Mouse (Mus musculus) left cerebral cortex, adult 8-10 months (tissue): ENCODE measurements around the gene Ltb. TPM values are rescaled to one million over a fixed set of nuclear protein-coding genes. Genes with fewer than 3 reads are reported as not detected.
"Not testable (repeated sequence)": the region's sequence is repeated elsewhere in the genome, so short reads cannot be mapped to it uniquely, and the experiment has no call there.

Source experiments
- DNase-seq, 2 experiments: peaks; one replicate each; pipeline ENCODE4 v3.0.0; 2022; ENCODE audit warnings: low spot score in 2 of 2
- total RNA-seq, 4 experiments: library from RNA; stranded (reverse); gene quantifications; 2 replicates each; pipeline ENCODE4 v1.2.4; 2022

Ltb gene
- total RNA-seq, 4 experiments from 2014 or later, result 1.0 to 1.6 (median 1.2) TPM; not detected in 1

DNA sequence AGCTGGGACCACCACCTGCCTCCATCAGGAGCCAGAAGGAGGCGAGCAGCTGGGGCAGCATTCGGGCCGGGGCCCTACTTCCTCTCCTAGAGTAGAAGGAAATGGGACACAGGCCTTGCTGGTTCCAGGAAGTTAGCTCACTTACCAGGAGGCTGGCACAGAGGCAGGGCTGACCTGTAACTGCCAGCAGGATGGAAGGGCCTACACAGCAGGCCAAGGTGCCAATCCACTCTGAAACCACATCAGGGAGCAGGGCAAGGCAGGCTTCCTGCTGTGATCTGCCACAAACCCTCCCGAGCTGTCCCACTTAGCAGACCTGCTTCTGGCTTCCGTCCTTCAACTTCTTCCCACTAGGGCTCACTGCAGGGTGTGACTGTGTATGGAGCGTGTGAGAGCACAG, 28.1 kb downstream of the Ltb start:
- no peak for DNase-seq

DNA sequence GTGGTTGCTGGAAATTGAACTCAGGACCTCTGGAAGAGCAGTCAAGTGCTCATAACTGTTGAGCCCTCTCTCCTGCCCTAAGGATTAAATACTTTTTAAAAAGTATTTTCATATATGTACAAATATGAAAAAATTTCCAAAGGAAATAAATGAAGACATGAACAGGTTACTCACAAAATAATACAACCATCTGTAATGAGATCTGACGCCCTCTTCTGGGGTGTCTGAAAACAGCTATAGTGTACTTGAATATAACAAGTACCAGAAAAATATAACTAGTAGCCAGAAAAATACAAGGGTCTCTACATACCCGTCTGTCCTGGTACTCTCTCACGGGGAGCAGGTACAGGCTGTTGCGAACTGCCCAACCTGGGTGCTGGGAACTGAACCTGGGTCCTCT, 30.4 kb downstream of the Ltb start:
- DNase-seq, result no peak

DNA sequence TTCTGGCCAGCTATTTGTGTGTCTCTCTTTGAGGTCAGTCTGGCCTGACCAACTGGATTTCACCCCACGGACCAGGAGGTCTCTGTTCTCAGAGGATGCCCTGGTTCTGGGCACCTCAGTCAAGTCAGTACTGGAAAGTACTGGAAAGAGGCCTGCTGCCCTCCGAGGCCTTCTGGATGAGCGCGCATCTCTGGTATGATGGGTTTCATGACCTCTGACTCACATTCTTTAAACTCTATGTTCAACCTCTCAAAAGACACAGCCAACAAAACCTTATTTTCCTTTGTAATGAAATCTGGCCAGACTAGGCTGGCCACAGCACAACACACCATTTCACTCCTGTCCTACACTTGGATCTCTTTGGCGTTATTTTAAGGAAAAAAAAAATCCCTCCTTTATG, 31.2 kb downstream of the Ltb start:
- DNase-seq, result no peak

DNA sequence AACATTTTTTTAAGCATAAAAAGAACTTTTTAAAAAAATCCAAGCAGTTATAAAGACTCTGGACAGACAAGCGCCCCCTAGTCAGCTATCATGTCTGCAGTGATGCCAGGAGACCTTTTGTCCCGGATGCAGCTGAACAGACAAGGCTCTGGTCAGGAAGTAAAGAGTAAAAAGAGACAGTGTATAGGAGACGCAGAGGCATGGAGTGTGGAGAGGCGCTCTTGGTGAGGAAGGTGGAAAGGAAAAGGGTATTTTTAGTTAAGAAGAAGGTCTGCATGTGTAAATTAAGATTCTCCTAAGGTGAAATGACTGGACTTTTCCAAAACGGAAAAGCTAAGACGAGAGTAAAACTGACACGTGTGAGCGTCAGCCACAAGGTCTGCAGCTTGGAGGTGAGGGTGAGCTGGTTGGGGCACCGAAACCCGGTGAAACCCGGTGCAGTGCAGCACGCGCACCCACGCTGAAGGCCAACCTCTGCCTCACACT, 32.4 kb downstream of the Ltb start:
- DNase-seq, result no peak

DNA sequence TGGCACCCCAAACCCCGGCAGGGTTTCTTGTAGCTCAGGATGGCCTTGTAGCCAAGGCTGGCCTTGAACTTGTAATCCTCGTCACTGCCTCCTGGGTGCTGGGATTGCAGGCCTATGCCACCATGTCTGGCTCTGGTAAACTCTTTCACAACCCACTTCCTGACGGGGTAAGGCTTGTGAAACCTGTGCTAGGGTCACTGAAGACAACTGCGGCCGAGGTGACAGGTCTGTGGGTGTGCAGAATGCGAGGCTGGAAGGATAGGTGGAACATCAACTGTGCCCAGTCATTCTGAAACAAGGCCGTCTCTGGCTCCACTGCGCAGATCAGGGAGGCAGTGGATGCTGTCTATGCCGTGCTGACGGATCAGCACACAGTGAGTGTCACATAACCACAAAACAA, 36.8 kb downstream of the Ltb start:
- DNase-seq, result no peak

DNA sequence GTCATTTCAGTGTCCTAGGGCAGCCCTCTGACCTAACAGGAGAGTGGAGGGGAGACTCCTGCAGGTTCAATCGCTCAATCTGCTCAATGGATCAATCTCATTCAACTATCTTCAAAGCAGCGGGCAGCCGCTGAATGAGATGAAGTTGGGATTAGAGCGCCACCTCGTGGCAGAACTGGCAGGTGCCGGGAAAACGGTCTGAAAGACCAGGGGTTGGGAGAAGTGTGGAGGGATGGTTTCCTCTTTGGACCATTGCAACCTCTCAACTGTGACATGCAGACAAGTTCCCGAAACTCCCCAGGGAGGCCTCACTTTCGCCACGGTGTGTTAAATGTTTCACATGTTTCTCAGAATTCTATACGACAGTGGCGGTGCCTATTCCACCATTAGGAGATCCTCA, 37.8 kb downstream of the Ltb start:
- DNase-seq, result peak in 1 of 2 experiments; percentile 89

DNA sequence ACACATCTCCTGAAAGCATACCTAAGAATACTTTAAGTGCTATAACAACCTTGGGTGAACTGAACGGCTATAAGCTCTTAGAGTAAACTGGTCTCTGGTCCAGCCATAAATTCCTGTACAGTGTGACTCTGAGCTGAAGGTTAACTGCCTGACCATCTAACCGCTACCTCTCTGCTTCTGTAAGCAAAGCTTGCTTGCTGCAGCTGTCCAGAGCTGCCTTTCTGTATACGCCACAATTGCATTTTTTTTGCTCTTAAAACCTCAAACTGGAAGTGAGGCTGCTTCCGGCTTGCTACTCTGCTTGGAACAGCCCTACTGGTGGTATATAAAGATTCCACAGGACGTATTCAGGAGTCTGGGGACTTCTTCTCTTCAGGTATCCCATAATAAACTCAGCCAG, 38.4 kb downstream of the Ltb start:
- no peak for DNase-seq

DNA sequence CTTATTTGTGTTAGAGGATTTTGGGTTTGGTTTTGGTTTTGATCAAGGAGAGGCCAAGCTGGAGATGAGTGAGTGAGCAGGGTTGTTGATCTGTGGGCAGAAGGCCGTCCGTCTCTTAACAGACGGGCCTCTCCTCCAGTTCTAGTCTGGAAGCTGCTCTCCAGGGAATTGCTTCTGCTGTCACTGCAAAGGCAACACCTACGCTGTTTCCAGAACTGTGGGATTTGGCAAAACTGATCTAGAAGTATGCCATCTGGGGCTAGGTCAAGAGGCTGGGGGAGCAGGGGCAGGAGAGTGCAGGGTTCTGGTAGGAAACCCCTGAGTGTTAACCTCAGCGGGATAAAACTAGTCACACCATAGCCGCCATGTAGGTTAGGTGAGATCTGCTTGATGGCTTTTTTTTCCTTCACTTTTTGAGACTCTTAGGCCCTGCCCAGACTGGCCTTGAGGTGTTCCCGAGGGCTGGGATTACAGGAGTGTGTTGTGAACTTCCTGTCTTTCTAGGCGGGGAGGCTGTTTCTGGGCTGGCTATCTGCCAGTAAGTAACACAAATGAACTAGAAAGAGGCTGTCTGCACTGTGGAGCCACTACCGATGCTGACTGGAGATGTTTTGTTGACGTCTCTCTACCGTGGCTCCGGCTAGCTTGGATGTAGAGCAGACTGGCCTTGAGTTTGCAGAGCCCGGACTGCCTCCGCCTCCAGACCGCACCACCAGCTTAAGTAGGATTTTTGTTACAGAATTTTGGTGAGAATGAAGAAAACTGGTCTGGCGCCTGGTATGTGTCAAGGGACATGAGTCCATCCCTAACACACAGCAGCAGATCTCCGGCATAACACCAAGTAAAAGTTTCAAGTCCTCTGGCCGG, 39.1 kb downstream of the Ltb start, which contains the start of gene Atp6v1g2:
Gene Atp6v1g2, plus strand, starts transcription at position 547 of the 867 bp plus-strand sequence.
- no peak for DNase-seq

DNA sequence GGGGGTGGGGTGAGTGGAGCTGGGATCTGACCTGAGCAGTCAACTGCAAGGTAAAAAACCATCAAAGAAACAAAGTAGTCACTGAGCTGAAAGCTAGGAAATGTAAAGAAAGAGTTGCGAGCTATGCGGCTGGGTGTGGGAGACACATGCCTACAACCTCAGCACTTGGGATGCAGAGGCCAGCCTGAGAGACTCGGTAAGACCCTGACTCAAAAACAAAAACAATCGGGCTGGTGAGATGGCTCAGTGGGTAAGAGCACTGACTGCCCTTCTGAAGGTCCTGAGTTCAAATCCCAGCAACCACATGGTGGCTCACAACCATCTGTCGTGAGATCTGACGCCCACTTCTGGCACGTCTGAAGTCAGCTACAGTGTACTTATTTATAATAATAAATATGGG, 39.9 kb downstream of the Ltb start:
- DNase-seq, result not testable (repeated sequence)

DNA sequence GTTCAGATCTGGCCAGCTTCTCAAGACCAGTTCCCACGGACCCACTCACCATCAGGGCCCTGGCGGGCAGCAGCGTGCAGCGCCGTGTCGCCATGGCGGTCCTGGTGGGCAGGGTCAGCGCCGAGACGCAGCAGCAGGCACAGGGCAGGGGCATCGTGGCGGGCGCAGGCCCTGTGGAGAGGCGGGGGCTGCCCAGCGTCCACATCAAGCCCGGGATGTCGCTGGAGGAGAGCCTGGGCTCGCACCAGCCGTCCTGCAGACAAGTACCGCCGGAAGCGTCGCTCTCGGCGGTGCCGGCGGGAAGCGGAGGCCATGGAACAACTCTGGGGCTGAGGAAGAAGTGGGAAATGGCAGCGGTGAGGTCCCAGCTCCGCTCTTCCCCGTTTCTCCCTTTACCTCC, 40.7 kb downstream of the Ltb start:
- DNase-seq, result no peak

DNA sequence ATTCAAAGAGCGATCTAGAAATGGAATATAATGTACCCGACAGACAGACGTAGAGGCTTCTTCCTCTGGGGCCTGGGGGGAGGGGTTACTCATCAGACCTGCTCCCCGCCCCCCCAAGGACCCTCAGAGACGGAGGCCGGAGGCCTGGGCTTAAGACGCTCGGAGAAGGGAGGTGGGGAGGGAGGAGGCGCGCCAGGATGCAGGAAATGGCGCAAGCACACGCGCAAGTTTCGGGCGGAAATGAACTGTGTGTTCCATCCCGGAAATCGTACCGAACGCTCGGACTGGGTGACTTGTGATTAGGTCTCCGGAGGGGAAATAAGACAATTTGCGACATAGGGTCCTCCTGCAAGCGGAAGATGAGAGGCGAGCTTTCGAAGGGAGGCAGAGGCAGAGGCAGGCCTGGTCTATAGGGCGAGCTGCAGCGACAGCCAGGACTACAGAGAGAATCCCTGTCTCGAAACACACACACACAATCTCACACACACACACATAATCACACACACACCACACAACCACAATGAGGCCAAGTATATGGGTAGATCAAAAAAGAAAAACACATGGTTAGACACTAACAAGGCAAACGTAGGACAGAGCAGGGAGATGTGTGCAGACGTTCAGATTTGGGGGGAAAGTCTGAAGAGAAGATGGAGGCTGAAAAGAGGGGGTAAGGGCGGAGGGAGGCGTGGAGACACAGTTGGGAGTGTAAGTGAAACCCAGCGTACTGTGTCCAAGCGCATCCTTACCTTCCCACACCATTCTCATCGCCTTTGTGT, 41.6 kb downstream of the Ltb start, which contains the start of gene Nfkbil1:
Gene Nfkbil1, minus strand, starts transcription at position 179 of the 776 bp plus-strand sequence.
- peak; percentile 85 to 90 for DNase-seq

DNA sequence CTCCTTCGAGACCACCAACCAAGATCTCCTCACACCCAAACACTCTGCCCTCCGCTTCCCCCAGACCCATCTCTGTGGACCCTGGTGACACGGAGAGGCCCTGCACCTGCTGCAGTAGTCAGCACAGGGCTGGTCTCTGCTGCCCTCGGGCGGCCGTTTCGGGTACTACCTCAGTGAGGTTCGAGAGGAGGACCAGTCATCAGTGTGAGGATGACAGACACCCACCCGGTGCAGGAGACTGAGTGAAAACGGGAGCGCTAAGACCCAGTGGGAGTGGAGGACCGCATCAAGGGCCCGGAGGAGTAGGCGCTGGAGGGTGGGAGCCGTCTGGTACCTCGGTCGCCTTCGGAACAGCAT, 42.1 kb downstream of the Ltb start:
- peak; percentile 96 to 100 for DNase-seq

DNA sequence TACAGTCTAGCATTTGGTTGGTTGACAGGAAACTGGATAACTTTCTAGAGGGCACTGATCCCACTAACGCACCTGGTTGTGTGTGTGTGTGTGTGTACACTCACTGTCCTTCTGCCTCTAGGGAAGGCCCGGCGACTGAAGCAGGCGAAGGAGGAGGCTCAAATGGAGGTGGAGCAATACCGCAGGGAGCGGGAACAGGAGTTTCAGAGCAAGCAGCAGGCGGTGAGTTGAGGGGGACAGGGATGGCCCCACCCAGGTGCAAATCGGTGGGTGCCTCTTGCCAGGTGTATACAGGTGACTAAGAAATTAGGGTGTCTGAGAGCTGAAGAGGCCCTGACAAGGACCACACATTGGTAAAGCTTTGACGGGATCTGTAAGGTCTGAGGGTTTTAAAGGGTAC, 42.8 kb downstream of the Ltb start:
- peak in 1 of 2 experiments; percentile 50 for DNase-seq

DNA sequence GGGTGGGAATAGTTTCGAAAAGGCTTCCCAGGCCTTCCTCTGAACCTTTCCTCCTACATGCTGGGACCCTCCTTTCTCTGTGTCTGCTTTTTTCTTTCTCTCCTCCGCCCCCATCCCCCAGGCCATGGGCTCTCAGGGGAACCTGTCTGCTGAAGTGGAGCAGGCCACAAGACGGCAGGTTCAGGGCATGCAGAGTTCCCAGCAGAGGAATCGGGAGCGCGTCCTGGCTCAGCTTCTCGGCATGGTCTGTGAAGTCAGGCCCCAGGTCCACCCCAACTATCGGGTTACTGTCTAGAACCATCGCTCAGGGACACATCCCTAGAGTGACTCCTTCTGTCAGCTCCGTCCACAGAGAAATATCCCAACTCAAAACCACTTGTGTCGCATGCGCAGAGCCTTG, 43.3 kb downstream of the Ltb start:
- no peak for DNase-seq

DNA sequence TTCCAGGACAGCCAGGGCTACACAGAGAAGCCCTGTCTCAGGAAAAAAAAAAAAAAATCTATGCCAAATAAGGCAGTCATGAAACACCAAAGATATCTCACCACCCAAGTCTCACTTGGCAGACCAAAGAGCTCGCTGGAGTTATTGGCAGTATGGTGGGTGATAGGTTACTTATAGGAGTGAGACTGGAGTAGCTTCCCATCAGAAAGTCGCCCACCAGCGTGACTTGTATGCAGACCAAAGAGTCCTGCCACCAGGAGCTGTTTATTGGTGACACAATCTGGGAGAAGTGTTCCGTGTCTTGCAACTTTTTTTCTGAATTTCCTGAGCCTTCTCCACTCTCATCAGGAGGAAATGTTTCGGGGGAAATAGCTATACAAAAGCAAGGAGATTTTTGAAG, 45.5 kb downstream of the Ltb start:
- no peak for DNase-seq

DNA sequence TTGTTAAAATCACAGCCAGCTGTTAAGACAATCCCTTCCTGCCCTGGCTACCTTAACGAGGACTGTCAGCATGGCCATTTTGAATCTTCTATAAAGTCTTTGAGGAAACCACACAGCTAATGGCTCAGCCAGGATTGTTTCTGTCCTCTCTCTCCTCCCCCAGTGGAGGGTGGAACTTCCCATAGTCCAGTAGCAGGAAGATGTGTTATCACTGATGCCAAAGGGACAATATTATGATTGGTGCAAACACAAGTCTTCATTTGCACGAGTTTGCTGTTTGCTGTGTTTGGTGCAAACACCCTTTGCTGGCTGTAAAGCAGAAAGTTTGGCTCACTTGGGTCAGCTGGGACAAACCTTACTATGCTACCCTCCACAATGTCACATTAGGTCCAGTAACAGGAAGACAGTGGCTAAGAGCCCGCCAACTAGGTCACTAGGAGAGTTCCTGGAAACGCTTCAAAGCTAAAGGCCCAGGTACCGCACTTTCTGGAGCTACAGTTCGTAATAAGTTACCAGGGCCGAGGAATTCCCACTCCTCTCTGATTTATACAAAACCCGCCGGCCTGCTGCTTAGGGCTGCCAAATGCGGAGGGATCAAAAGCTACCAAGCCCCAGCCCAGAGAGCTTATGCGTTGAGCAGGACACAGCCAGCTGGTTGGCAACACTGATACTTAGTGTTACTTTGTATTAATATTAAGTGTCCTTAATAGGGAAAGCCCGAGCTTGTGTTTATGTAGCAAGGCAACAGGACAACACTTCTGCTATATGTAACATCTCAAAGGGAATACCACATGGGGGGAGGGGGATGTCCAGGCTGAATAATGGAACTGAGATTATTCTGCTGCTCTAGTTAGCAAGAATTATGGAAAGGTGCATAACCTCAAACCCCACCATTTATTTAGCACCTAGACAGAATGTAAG, 46.4 kb downstream of the Ltb start:
- DNase-seq, result no peak

DNA sequence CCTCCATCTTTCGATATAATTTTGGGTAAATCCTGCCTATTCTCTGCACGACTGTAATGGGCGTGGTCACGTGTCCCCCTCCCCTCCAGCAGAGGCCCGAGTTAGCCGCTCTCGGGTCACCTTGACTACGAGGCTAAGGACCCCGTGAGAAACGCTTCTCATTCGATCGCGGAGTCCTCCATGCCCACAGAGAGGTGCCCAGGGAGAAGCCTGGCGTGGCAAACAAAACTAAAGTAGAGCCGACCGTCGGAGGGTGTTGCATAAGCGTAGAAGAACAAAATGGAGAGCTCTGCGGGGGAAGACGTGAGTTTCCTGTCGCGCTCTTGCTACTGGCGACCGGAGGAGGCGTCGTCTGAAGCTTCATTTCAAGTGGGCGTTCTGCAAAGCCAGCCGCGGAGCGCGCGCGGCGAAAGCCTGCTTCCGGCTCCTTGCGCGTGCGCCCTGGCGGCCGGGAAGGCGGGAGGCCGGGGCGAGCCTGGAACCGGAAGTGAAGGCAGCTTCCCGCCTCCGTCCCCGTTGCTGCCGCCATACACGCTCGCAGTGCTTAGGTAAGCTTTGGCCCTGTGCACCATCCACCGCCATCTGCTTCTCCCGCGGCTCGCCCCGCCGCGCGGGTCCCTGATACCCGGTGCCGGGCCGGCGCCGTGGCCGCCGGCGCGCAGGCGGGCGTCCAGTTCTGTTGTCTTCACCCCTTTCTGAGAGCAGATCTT, 47.2 kb downstream of the Ltb start, which contains the start of gene Ddx39b:
Gene Ddx39b, plus strand, starts transcription at position 442 of the 710 bp plus-strand sequence.
- DNase-seq, result peak; percentile 96

DNA sequence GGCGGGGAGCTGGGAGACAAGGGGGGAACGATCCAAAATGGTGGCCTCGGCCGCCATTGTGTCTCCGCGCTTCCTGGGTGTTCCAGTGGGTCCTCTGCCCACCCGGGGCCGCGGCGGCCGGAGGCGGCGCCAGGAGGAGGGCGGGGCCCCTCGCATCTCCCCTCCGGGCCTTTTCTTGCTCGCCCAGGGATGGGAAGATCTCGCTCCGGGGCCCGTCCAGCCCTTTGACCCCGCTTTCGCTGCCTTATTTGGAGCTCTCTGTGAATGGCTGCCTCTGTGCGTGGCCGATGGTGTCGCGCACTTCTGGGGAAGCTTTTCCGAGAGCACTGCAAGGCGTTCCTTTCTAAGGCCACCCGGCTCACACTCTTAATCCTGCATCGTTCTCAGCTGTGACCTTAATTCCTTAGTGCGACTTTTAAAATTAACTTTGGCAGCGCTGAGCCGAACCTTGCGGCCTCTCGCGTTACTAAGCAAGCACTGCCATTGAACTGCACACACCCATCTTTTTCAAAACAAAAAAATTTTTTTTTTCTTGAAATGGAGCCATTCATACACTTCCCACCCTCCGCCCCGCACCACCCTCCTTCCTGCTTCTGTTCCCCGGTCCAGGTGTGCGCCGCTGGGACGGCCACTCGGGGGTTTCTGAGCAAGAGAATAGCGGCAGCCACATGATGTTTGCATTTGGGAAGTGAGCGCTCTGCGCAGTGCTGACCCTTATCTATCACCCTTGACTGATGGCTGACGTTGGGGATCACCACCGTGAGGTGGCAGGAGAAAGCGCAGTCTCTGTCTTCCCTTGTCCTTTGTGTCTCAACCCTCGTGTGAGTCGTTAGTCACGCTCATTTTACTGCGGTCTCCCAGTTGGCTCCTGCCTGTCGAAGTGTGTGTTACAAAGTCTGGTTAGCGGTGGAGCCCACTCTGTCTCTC, 48.0 kb downstream of the Ltb start:
- DNase-seq, result peak in 1 of 2 experiments; percentile 74

DNA sequence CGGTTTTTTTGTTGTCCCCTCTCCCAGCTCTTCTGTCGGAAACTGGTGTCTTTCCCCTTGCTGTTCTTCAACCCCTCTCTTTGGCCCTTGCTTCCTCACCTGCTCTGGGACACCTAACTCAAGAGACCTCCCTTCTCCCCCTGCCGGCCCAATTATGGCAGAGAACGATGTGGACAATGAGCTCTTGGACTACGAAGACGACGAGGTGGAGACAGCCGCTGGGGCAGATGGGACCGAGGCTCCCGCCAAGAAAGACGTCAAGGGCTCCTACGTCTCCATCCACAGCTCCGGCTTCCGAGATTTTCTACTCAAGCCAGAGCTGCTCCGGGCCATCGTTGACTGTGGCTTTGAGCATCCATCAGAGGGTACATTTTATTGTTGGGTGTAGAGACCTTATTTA, 48.8 kb downstream of the Ltb start:
- peak in 1 of 2 experiments; percentile 54 for DNase-seq
